Mouse (Mus musculus): ENCODE measurements at regions not wholly inside any gene's neighbourhood (a gene's known extent, or its start where the extent isn't known, plus 50 kb on each side); places are given as distances from the start of the nearest gene placed in this dataset.

GRCm38 (mm10) chr17:16311196-16311873 is 480.5 kb upstream of the Rgmb start:
- no peak overlapping the region for H3K4me2 ChIP-seq (ENCODE audit: low read depth, low read length)
- H3K9me3 ChIP-seq (ENCODE audit: control insufficient read depth, low read length), result no peaks in the 10 kb centered on the region
- H3K9ac ChIP-seq (ENCODE audit: low read length), result no peak overlapping the region
- H3K4me3 ChIP-seq (ENCODE audit: low read length), result no peak overlapping the region
- no peaks in the 10 kb centered on the region for H3K4me1 ChIP-seq (replicated peaks; ENCODE audit: control insufficient read depth, insufficient read depth, low read length)
- no peaks in the 10 kb centered on the region for H3K27me3 ChIP-seq (ENCODE audit: control insufficient read depth, insufficient read depth, low read depth, low read length)
- H3K36me3 ChIP-seq (ENCODE audit: control insufficient read depth, insufficient read depth, low read length), result no peaks in the 10 kb centered on the region
- WGBS, result 70% methylated on average over 9 of the region's 9 CpGs
- H3K27ac ChIP-seq (ENCODE audit: low read length), result no peak overlapping the region
- no peak for ATAC-seq (ENCODE audit: low read depth)

- H3K9me3 ChIP-seq (ENCODE audit: control insufficient read depth, low read length), result no peaks in the 10 kb centered on the region
- ATAC-seq (ENCODE audit: low read depth), result no peak
- H3K4me3 ChIP-seq (ENCODE audit: low read length), result no peak overlapping the region
- H3K27me3 ChIP-seq (ENCODE audit: control insufficient read depth, insufficient read depth, low read depth, low read length), result no peaks in the 10 kb centered on the region
- H3K9ac ChIP-seq (ENCODE audit: low read length), result no peak overlapping the region
- H3K4me1 ChIP-seq (replicated peaks; ENCODE audit: control insufficient read depth, insufficient read depth, low read length), result no peaks in the 10 kb centered on the region
- no peak overlapping the region for H3K27ac ChIP-seq (ENCODE audit: low read length)
- H3K4me2 ChIP-seq (ENCODE audit: low read depth, low read length), result no peak overlapping the region
- H3K36me3 ChIP-seq (ENCODE audit: control insufficient read depth, insufficient read depth, low read length), result no peaks in the 10 kb centered on the region
- 37% methylated on average over 2 of the region's 2 CpGs for WGBS
Observed at GRCm38 (mm10) chr17:16301776-16302175, 470.9 kb upstream of the Rgmb start.

GRCm38 (mm10) chr17:16298553-16298952 is 467.7 kb upstream of the Rgmb start:
- Histone ChIP-seq H3K9ac (ENCODE audit: low read length) (no peak overlapping the region), H3K4me1 (replicated peaks; ENCODE audit: control insufficient read depth, insufficient read depth, low read length) (no peaks in the 10 kb centered on the region), H3K4me3 (ENCODE audit: low read length) (no peak overlapping the region), H3K4me2 (ENCODE audit: low read depth, low read length) (no peak overlapping the region), H3K27ac (ENCODE audit: low read length) (no peak overlapping the region), H3K27me3 (ENCODE audit: control insufficient read depth, insufficient read depth, low read depth, low read length) (no peaks in the 10 kb centered on the region), H3K9me3 (ENCODE audit: control insufficient read depth, low read length) (no peaks in the 10 kb centered on the region), H3K36me3 (ENCODE audit: control insufficient read depth, insufficient read depth, low read length) (no peaks in the 10 kb centered on the region)
- ATAC-seq (ENCODE audit: low read depth), result no peak
